Mouse (Mus musculus): ENCODE data around the gene Gm7361. TPM values are rescaled to one million over a fixed set of nuclear protein-coding genes. Genes with fewer than 3 reads are reported as not detected.

Gene Gm7361
- polyA plus RNA-seq (2017; shearing (Covaris generic)) = not detected

GRCm38 (mm10) chr5:26257391-26257790, at the start of gene Gm7361:
Gene Gm7361 (plus strand): TSS chr5:26257691.

Other genes with a start within 250 kb of the Gm7361 start
- not detected for gene Gm5862, start 234.8 kb upstream of the Gm7361 start, polyA plus RNA-seq (2017; shearing (Covaris generic))
- 0.24 TPM for gene Speer4a, start 218.1 kb upstream of the Gm7361 start, polyA plus RNA-seq (2017; shearing (Covaris generic))
- gene Gm7347, start 199.1 kb upstream of the Gm7361 start, polyA plus RNA-seq (2017; shearing (Covaris generic)) = not detected
- not detected for gene Gm10471, start 168.4 kb upstream of the Gm7361 start, polyA plus RNA-seq (2017; shearing (Covaris generic))
- not detected for gene 5031410I06Rik, start 152.3 kb upstream of the Gm7361 start, polyA plus RNA-seq (2017; shearing (Covaris generic))
- gene Gm10220, start 136.3 kb upstream of the Gm7361 start, polyA plus RNA-seq (2017; shearing (Covaris generic)) = not detected